Mouse (Mus musculus) stomach, embryonic 14.5 days (tissue): ENCODE measurements at regions not wholly inside any gene's neighbourhood (a gene's known extent, or its start where the extent isn't known, plus 50 kb on each side); places are given as distances from the start of the nearest gene placed in this dataset.

Experiments used
- ATAC-seq: fragments of 200-750 bp; cut with Nextera tagmentation; 2 replicates; pipeline ENCODE4 v1.8.0; 2017; ENCODE audit warnings: low read depth, moderate TSS enrichment; ENCODE audit not compliant: insufficient number of reproducible peaks, insufficient read depth, low FRiP score
- H3K27ac ChIP-seq: fragments of 300-500 bp; sonication (generic); 2 replicates; pipeline ENCODE4 v1.5.1; 2014; ENCODE audit warnings: mild to moderate bottlenecking, low read length, moderate library complexity, mixed read lengths
- H3K27me3 ChIP-seq: fragments of 300-500 bp; sonication (generic); 2 replicates; pipeline ENCODE4 v1.6.1; 2014; ENCODE audit warnings: low read length, control low read depth, mixed read lengths; ENCODE audit not compliant: control insufficient read depth, insufficient read depth
- H3K36me3 ChIP-seq: fragments of 300-500 bp; sonication (generic); 2 replicates; pipeline ENCODE4 v1.6.1; 2014; ENCODE audit warnings: mild to moderate bottlenecking, control low read depth, low read length, moderate library complexity, mixed read lengths; ENCODE audit not compliant: control insufficient read depth, insufficient read depth
- H3K4me1 ChIP-seq: fragments of 300-500 bp; sonication (generic); 2 replicates; pipeline ENCODE4 v1.6.1; 2014; ENCODE audit warnings: low read length, control low read depth, mixed read lengths; ENCODE audit not compliant: control insufficient read depth, insufficient read depth
- H3K4me2 ChIP-seq: fragments of 300-500 bp; sonication (generic); replicated peaks from 2 replicates; pipeline ENCODE4 v1.6.1; 2014; ENCODE audit warnings: low read depth, low read length, control low read depth
- H3K4me3 ChIP-seq: fragments of 300-500 bp; sonication (generic); 2 replicates; pipeline ENCODE4 v1.5.1; 2014; ENCODE audit warnings: low read depth, low read length, control low read depth
- H3K9ac ChIP-seq: fragments of 300-500 bp; sonication (generic); replicated peaks from 2 replicates; pipeline ENCODE4 v1.6.1; 2014; ENCODE audit warnings: low read depth, mild to moderate bottlenecking, control low read depth, low read length, moderate library complexity, mixed read lengths
- H3K9me3 ChIP-seq: fragments of 300-500 bp; sonication (generic); 2 replicates; pipeline ENCODE4 v1.6.1; 2016; ENCODE audit warnings: low read depth, low read length, control low read depth; ENCODE audit not compliant: control insufficient read depth
- WGBS: fragments of 180-500 bp; shearing (Covaris S2); extraction: QIAGEN DNeasy Blood & Tissue Kit; methylation state at CpG from one replicate; pipeline ENCODE4 v1.1.7; 2014; 5-methylcytosine and 5-hydroxymethylcytosine counted together

- H3K4me1 ChIP-seq = no peaks in the 10 kb centered on the region
- H3K4me2 ChIP-seq = no peak overlapping the region
- no peak overlapping the region for H3K27ac ChIP-seq
- no peak overlapping the region for H3K9ac ChIP-seq
- no peak overlapping the region for H3K4me3 ChIP-seq
- no peaks in the 10 kb centered on the region for H3K9me3 ChIP-seq
- no peaks in the 10 kb centered on the region for H3K27me3 ChIP-seq
- no peak for ATAC-seq
- H3K36me3 ChIP-seq = no peaks in the 10 kb centered on the region
- 82% methylated on average over 3 of the region's 3 CpGs for WGBS
These were observed 133.6 kb downstream of the Papss1 start for GRCm38 (mm10) chr3:131698070-131698750.

- no peaks in the 10 kb centered on the region for H3K36me3 ChIP-seq
- H3K4me2 ChIP-seq = no peak overlapping the region
These were observed 138.6 kb downstream of the Papss1 start for GRCm38 (mm10) chr3:131703134-131703533.

GRCm38 (mm10) chr3:131713532-131713931 lies 149.0 kb downstream of the Papss1 start:
- Histone ChIP-seq H3K4me1 (no peaks in the 10 kb centered on the region), H3K9ac (no peak overlapping the region), H3K4me3 (no peak overlapping the region), H3K27me3 (no peaks in the 10 kb centered on the region), H3K36me3 (no peaks in the 10 kb centered on the region), H3K27ac (no peak overlapping the region), H3K9me3 (no peaks in the 10 kb centered on the region), H3K4me2 (no peak overlapping the region)
- WGBS = 87% methylated on average over 8 of the region's 8 CpGs
- no peak for ATAC-seq

More at GRCm38 (mm10) chr3:131703134-131703533, 138.6 kb downstream of the Papss1 start:
- Histone ChIP-seq H3K27ac (no peak overlapping the region), H3K4me3 (no peak overlapping the region), H3K27me3 (no peaks in the 10 kb centered on the region), H3K4me1 (no peaks in the 10 kb centered on the region), H3K9ac (no peak overlapping the region), H3K9me3 (no peaks in the 10 kb centered on the region)
- ATAC-seq = no peak

GRCm38 (mm10) chr3:131718761-131719160 lies 154.2 kb downstream of the Papss1 start:
- Histone ChIP-seq H3K27ac (no peak overlapping the region), H3K9ac (no peak overlapping the region), H3K4me3 (no peak overlapping the region), H3K27me3 (no peaks in the 10 kb centered on the region), H3K4me1 (no peaks in the 10 kb centered on the region), H3K9me3 (no peaks in the 10 kb centered on the region), H3K36me3 (no peaks in the 10 kb centered on the region), H3K4me2 (no peak overlapping the region)
- WGBS = 68% methylated on average over 8 of the region's 8 CpGs
- ATAC-seq = no peak

GRCm38 (mm10) chr3:131728618-131729017 lies 164.1 kb downstream of the Papss1 start:
- no peak overlapping the region for H3K9ac ChIP-seq
- no peak for ATAC-seq
- no peaks in the 10 kb centered on the region for H3K27me3 ChIP-seq
- no peak overlapping the region for H3K4me2 ChIP-seq
- no peaks in the 10 kb centered on the region for H3K4me1 ChIP-seq
- H3K36me3 ChIP-seq = no peaks in the 10 kb centered on the region
- 86% methylated on average over 3 of the region's 3 CpGs for WGBS
- no peak overlapping the region for H3K4me3 ChIP-seq
- H3K9me3 ChIP-seq = no peaks in the 10 kb centered on the region
- H3K27ac ChIP-seq = no peak overlapping the region

- Histone ChIP-seq H3K36me3 (no peaks in the 10 kb centered on the region), H3K9me3 (no peaks in the 10 kb centered on the region), H3K9ac (no peak overlapping the region), H3K4me1 (no peaks in the 10 kb centered on the region), H3K4me2 (no peak overlapping the region), H3K4me3 (no peak overlapping the region), H3K27me3 (no peaks in the 10 kb centered on the region), H3K27ac (no peak overlapping the region)
- ATAC-seq = no peak
- 76% methylated on average over 6 of the region's 6 CpGs for WGBS
These were observed 169.7 kb downstream of the Papss1 start for GRCm38 (mm10) chr3:131734226-131734625.

- ATAC-seq = no peak; the same call in 1 of the 2 replicates
- no peaks in the 10 kb centered on the region for H3K4me1 ChIP-seq
- H3K9me3 ChIP-seq = no peaks in the 10 kb centered on the region
- H3K9ac ChIP-seq = no peak overlapping the region
- no peak overlapping the region for H3K27ac ChIP-seq
- H3K27me3 ChIP-seq = no peaks in the 10 kb centered on the region
- no peak overlapping the region for H3K4me3 ChIP-seq
- WGBS = 32% methylated on average over 6 of the region's 6 CpGs
- H3K4me2 ChIP-seq = no peak overlapping the region
- no peaks in the 10 kb centered on the region for H3K36me3 ChIP-seq
These were observed 172.9 kb downstream of the Papss1 start for GRCm38 (mm10) chr3:131737461-131737860.

- ATAC-seq = no peak
- Histone ChIP-seq H3K27me3 (no peaks in the 10 kb centered on the region), H3K4me3 (no peak overlapping the region), H3K9ac (no peak overlapping the region), H3K36me3 (no peaks in the 10 kb centered on the region), H3K4me1 (no peaks in the 10 kb centered on the region), H3K27ac (no peak overlapping the region), H3K9me3 (no peaks in the 10 kb centered on the region), H3K4me2 (no peak overlapping the region)
- 53% methylated on average over 17 of the region's 17 CpGs for WGBS
These were observed 173.5 kb downstream of the Papss1 start for GRCm38 (mm10) chr3:131737953-131738598.
